Mouse (Mus musculus): ENCODE measurements around the gene Cacnb3.

Cacnb3 gene

GRCm38 (mm10) chr15:98609331-98610130 lies 21.1 kb upstream of the Cacnb3 start, which contains the start of gene Adcy6:
Gene Adcy6 (minus strand): TSS chr15:98610076.
- DNase-seq, result peak; percentile 75 to 77

- peak in 1 of 2 experiments; percentile 54 for DNase-seq
Measured at GRCm38 (mm10) chr15:98610131-98610633, 20.5 kb upstream of the Cacnb3 start.

- DNase-seq, result no peak
Measured at GRCm38 (mm10) chr15:98612229-98612628, 18.4 kb upstream of the Cacnb3 start.

- peak; percentile 62 to 68 for DNase-seq
Measured at GRCm38 (mm10) chr15:98614551-98614950, 16.1 kb upstream of the Cacnb3 start.

- no peak for DNase-seq
Measured at GRCm38 (mm10) chr15:98614971-98615370, 15.7 kb upstream of the Cacnb3 start.

GRCm38 (mm10) chr15:98615751-98616150 lies 14.9 kb upstream of the Cacnb3 start:
- DNase-seq, result no peak

GRCm38 (mm10) chr15:98616362-98617175 lies 14.1 kb upstream of the Cacnb3 start:
- DNase-seq, result no peak

GRCm38 (mm10) chr15:98617176-98617537 lies 13.5 kb upstream of the Cacnb3 start:
- DNase-seq, result peak; percentile 59 to 84

- DNase-seq, result no peak
Measured at GRCm38 (mm10) chr15:98622199-98622598, 8.4 kb upstream of the Cacnb3 start.

GRCm38 (mm10) chr15:98622721-98623120 lies 7.9 kb upstream of the Cacnb3 start:
- DNase-seq, result no peak

GRCm38 (mm10) chr15:98623361-98623821 lies 7.2 kb upstream of the Cacnb3 start:
- DNase-seq, result no peak

GRCm38 (mm10) chr15:98626078-98626477 lies 4.6 kb upstream of the Cacnb3 start:
- no peak for DNase-seq

GRCm38 (mm10) chr15:98626487-98627212 lies 4.0 kb upstream of the Cacnb3 start:
- no peak for DNase-seq

GRCm38 (mm10) chr15:98628589-98629254 lies 1.9 kb upstream of the Cacnb3 start:
- DNase-seq, result no peak

GRCm38 (mm10) chr15:98629464-98629863 lies 1.2 kb upstream of the Cacnb3 start:
- no peak for DNase-seq

GRCm38 (mm10) chr15:98631493-98631892 lies 853 bp downstream of the Cacnb3 start:
- peak; percentile 65 to 78 for DNase-seq

GRCm38 (mm10) chr15:98632107-98632744 lies 1.6 kb downstream of the Cacnb3 start:
- DNase-seq, result peak; percentile 55 to 69

GRCm38 (mm10) chr15:98632921-98633320 lies 2.3 kb downstream of the Cacnb3 start:
- DNase-seq, result no peak

GRCm38 (mm10) chr15:98633822-98634470 lies 3.3 kb downstream of the Cacnb3 start:
- DNase-seq, result peak; percentile 29 to 46

- peak; percentile 81 to 86 for DNase-seq
Measured at GRCm38 (mm10) chr15:98634541-98635081, 4.0 kb downstream of the Cacnb3 start.

All from cerebellum, adult 18-20 months (tissue).